Mouse (Mus musculus) urinary bladder, adult 2 months (tissue): ENCODE results near the gene Hexim1. TPM values are rescaled to one million over a fixed set of nuclear protein-coding genes. Genes with fewer than 3 reads are reported as not detected.

Experiments
- DNase-seq: peaks from one replicate; pipeline ENCODE4 v3.0.0; 2022; ENCODE audit warnings: low spot score
- polyA plus RNA-seq: library from polyadenylated mRNA; depleted of rRNA; stranded (reverse); fragments of >200 nt; gene quantifications from 2 replicates; pipeline ENCODE4 v1.2.3, GENCODE M21; 2012; rRNA removed

Gene Hexim1
- polyA plus RNA-seq, result 28.4 and 29.3 TPM in 2 replicates

GRCm38 (mm10) chr11:103116008-103116818, at the start of gene Hexim1:
Gene Hexim1 (plus strand): TSS chr11:103116231.
- peak; percentile 99 for DNase-seq

GRCm38 (mm10) chr11:103067051-103067361, 49.0 kb upstream of the Hexim1 start:
- DNase-seq, result no peak

- no peak for DNase-seq
Observed at GRCm38 (mm10) chr11:103067457-103068001, 48.5 kb upstream of the Hexim1 start.

- DNase-seq, result no peak
Observed at GRCm38 (mm10) chr11:103068272-103068671, 47.8 kb upstream of the Hexim1 start.

GRCm38 (mm10) chr11:103068884-103069283, 47.1 kb upstream of the Hexim1 start:
- DNase-seq, result no peak

GRCm38 (mm10) chr11:103069731-103070130, 46.3 kb upstream of the Hexim1 start:
- DNase-seq, result no peak

- no peak for DNase-seq
Observed at GRCm38 (mm10) chr11:103070322-103070880, 45.6 kb upstream of the Hexim1 start.

- no peak for DNase-seq
Observed at GRCm38 (mm10) chr11:103073671-103074070, 42.4 kb upstream of the Hexim1 start.

- no peak for DNase-seq
Observed at GRCm38 (mm10) chr11:103074121-103074650, 41.8 kb upstream of the Hexim1 start.

- DNase-seq, result no peak
Observed at GRCm38 (mm10) chr11:103074796-103075323, 41.2 kb upstream of the Hexim1 start.

GRCm38 (mm10) chr11:103076010-103076409, 40.0 kb upstream of the Hexim1 start:
- no peak for DNase-seq

- DNase-seq, result no peak
Observed at GRCm38 (mm10) chr11:103076581-103076980, 39.5 kb upstream of the Hexim1 start.

GRCm38 (mm10) chr11:103078131-103078530, 37.9 kb upstream of the Hexim1 start:
- no peak for DNase-seq

- no peak for DNase-seq
Observed at GRCm38 (mm10) chr11:103080323-103081091, 35.5 kb upstream of the Hexim1 start.

- no peak for DNase-seq
Observed at GRCm38 (mm10) chr11:103081631-103082030, 34.4 kb upstream of the Hexim1 start.

GRCm38 (mm10) chr11:103093306-103093705, 22.7 kb upstream of the Hexim1 start:
- DNase-seq, result no peak

- peak; percentile 41 for DNase-seq
Observed at GRCm38 (mm10) chr11:103093862-103094833, 21.9 kb upstream of the Hexim1 start.

GRCm38 (mm10) chr11:103095107-103095670, 20.8 kb upstream of the Hexim1 start:
- peak; percentile 25 for DNase-seq

GRCm38 (mm10) chr11:103095801-103096200, 20.2 kb upstream of the Hexim1 start:
- no peak for DNase-seq
